Mouse (Mus musculus) bone marrow macrophage, adult 2 months (primary cell): ENCODE data around the gene Ipo5. TPM values are rescaled to one million over a fixed set of nuclear protein-coding genes. Genes with fewer than 3 reads are reported as not detected.

Experiments
- H3K27ac ChIP-seq: 2 replicates; pipeline ENCODE4 v1.5.1; 2012; ENCODE audit warnings: low read depth, low read length; ENCODE audit not compliant: insufficient read depth
- H3K4me1 ChIP-seq: 2 replicates; pipeline ENCODE4 v1.6.1; 2012; ENCODE audit warnings: low read length; ENCODE audit not compliant: control insufficient read depth, insufficient read depth
- H3K4me3 ChIP-seq: 2 replicates; pipeline ENCODE4 v1.5.1; 2012; ENCODE audit warnings: mild to moderate bottlenecking, low read length, moderate library complexity; ENCODE audit not compliant: insufficient read depth
- CTCF ChIP-seq: IDR thresholded peaks from 2 replicates; pipeline ENCODE4 v1.5.1; 2012; ENCODE audit warnings: low read depth, mild to moderate bottlenecking, low read length, moderate library complexity
- POLR2A ChIP-seq: IDR thresholded peaks from 2 replicates; pipeline ENCODE4 v1.6.1; 2012; ENCODE audit warnings: mild to moderate bottlenecking, low read depth, low read length, borderline replicate concordance
- polyA plus RNA-seq: library from polyadenylated mRNA; stranded (reverse); fragments of >200 nt; gene quantifications from 2 replicates; pipeline ENCODE4 v1.2.4, GENCODE M21; 2012; ENCODE audit not compliant: missing spikeins, insufficient read depth, insufficient read length

Ipo5 gene
- polyA plus RNA-seq, 1 experiment: 47.3 TPM

DNA sequence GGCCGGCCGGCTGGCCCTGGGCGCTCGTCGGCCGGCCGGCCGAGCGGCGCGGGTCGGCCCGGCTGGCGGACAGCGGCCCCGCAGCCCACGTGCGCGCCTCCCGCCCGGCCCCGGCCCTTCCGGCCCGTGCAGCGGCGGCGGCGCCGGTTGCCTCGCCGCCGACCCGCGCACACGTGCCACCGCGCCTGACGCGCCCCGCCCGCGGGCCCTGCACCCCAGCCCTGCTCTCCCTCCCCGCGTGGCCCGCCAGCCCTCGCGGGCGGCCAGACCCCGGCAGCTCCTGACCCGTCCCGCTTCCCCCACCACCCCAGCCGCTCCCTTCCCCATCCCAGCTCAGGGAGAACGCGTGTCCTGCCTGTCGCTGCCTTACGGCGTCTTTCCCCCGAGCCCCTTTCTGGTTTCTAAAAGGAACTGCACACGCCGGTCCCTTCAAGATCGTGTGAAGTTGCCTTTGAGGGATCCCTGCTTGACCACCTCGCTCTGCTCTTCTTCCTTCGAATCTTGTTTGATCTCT lies 421 bp downstream of the Ipo5 start:
- H3K4me1 ChIP-seq: peaks cover 7% of the 10 kb centered on the region; the same call in 1 of the 2 replicates
- TF ChIP-seq POLR2A: no peak
- no peak for TF ChIP-seq CTCF
- peak overlapping the region; percentile 95 for H3K4me3 ChIP-seq
- peak overlapping the region; percentile 88 for H3K27ac ChIP-seq

- TF ChIP-seq CTCF: no peak
- Histone ChIP-seq H3K27ac (peak overlapping the region; percentile 86; the same call in 1 of the 2 replicates), H3K4me1 (peaks cover 7% of the 10 kb centered on the region; the same call in 1 of the 2 replicates), H3K4me3 (peak overlapping the region; percentile 95)
These were observed 1.2 kb downstream of the Ipo5 start for GRCm38 (mm10) chr14:120912090-120912710.

GRCm38 (mm10) chr14:120912916-120913315 lies 1.9 kb downstream of the Ipo5 start:
- Histone ChIP-seq H3K4me1 (peaks cover 7% of the 10 kb centered on the region; the same call in 1 of the 2 replicates), H3K4me3 (no peak overlapping the region), H3K27ac (no peak overlapping the region)
- no peak for TF ChIP-seq CTCF
- no peak for TF ChIP-seq POLR2A

DNA sequence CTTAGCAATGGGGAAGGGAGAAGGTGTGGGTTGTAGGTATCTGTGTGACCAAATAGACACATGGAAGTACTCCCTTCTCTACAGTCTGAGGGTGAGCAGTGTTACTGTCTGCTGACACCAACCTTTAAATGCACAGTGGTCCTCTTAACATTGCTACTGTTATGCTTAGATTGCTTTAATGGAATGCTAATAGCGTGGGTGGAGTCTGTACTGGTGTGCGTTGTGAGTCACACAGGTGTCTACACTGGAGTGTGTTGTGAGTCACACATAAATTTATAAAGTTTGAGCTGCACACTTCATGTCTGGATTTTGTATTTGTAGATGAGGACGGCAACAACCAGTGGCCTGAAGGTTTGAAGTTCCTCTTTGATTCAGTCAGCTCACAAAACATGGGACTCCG lies 10.8 kb downstream of the Ipo5 start:
- Histone ChIP-seq H3K4me1 (peaks cover 22% of the 10 kb centered on the region), H3K27ac (no peak overlapping the region), H3K4me3 (no peak overlapping the region)
- TF ChIP-seq POLR2A (no peak), CTCF (no peak)

- peak overlapping the region; percentile 48 for H3K27ac ChIP-seq
These were observed 13.0 kb downstream of the Ipo5 start for GRCm38 (mm10) chr14:120924044-120924443.

GRCm38 (mm10) chr14:120925731-120926585 lies 14.9 kb downstream of the Ipo5 start:
- TF ChIP-seq POLR2A (no peak), CTCF (no peak)
- H3K27ac ChIP-seq: peak overlapping the region; percentile 94
- H3K4me1 ChIP-seq: peaks cover 25% of the 10 kb centered on the region
- no peak overlapping the region for H3K4me3 ChIP-seq

More at GRCm38 (mm10) chr14:120924044-120924443, 13.0 kb downstream of the Ipo5 start:
- no peak for TF ChIP-seq POLR2A
- no peak for TF ChIP-seq CTCF
- Histone ChIP-seq H3K4me1 (peaks cover 25% of the 10 kb centered on the region), H3K4me3 (no peak overlapping the region)

DNA sequence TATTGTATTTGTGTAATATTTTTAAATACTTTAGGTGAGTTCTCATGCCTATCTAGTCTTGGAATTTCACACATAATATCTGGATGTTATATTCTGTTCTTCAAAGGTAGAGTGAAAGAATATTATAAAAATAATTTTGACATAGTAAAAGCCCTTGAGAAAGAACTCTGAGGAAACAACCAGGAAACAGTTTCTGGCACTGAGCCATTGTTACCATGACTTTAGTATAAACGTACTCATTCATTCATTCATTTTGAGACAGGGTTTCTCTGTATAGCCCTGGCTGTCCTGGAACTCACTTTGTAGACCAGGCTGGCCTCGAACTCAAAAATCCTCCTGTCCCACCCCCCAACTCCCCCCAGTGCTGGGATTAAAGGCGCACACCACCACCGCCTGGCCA lies 20.2 kb downstream of the Ipo5 start:
- no peak for TF ChIP-seq CTCF
- TF ChIP-seq POLR2A: no peak
- H3K4me3 ChIP-seq: no peak overlapping the region
- H3K4me1 ChIP-seq: peaks cover 9% of the 10 kb centered on the region
- no peak overlapping the region for H3K27ac ChIP-seq

GRCm38 (mm10) chr14:120933624-120934023 lies 22.6 kb downstream of the Ipo5 start:
- no peaks in the 10 kb centered on the region; the same call in 1 of the 2 replicates for H3K4me1 ChIP-seq
- H3K4me3 ChIP-seq: no peak overlapping the region
- TF ChIP-seq CTCF: no peak
- no peak for TF ChIP-seq POLR2A
- H3K27ac ChIP-seq: no peak overlapping the region

GRCm38 (mm10) chr14:120937102-120937501 lies 26.1 kb downstream of the Ipo5 start:
- TF ChIP-seq CTCF (no peak), POLR2A (no peak)

DNA sequence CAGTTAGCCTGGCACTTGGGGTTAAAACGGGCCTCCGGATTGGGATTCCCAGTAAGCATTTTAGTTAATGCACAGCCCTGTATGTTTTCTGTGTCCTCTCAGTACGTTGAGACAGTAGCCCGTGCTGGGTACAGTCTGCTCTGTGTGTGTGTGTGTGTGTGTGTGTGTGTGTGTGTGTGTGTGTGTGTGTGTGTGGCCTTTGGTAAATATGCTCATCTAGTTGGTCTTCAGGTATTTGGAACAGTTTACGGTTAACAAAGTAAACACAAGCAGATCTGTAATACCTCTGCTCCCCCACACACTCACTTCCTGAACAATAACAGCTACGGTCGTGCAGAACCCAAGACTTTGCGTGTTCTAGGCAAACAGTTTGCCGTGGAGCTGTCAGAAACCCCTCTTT lies 31.8 kb downstream of the Ipo5 start:
- Histone ChIP-seq H3K4me3 (no peak overlapping the region), H3K4me1 (no peaks in the 10 kb centered on the region), H3K27ac (no peak overlapping the region)
- TF ChIP-seq POLR2A: no peak
- TF ChIP-seq CTCF: no peak

More at GRCm38 (mm10) chr14:120937102-120937501, 26.1 kb downstream of the Ipo5 start:
- H3K4me1 ChIP-seq: no peaks in the 10 kb centered on the region
- H3K27ac ChIP-seq: no peak overlapping the region
- H3K4me3 ChIP-seq: no peak overlapping the region
